Mouse (Mus musculus): ENCODE data around the gene Spag7.

GRCm38 (mm10) chr11:70623053-70623742, 46.0 kb downstream of the Spag7 start:
- no peak for TF ChIP-seq CTCF (IDR thresholded peaks at IDR 0.05; ENCODE audit: extremely low read depth, insufficient read depth, insufficient read length, insufficient replicate concordance)
- no peak for TF ChIP-seq POLR2A (IDR thresholded peaks at IDR 0.05; ENCODE audit: low read depth, low read length)
